Mouse (Mus musculus) ovary, postnatal 14 days (tissue): ENCODE results near the gene Pqbp1.
"Not testable (repeated sequence)": the region's sequence is repeated elsewhere in the genome, so short reads cannot be mapped to it uniquely, and the experiment has no call there.

Experiments used
- DNase-seq: peaks from one replicate; pipeline ENCODE4 v3.0.0; 2022; ENCODE audit warnings: low spot score

The Pqbp1 gene

DNA sequence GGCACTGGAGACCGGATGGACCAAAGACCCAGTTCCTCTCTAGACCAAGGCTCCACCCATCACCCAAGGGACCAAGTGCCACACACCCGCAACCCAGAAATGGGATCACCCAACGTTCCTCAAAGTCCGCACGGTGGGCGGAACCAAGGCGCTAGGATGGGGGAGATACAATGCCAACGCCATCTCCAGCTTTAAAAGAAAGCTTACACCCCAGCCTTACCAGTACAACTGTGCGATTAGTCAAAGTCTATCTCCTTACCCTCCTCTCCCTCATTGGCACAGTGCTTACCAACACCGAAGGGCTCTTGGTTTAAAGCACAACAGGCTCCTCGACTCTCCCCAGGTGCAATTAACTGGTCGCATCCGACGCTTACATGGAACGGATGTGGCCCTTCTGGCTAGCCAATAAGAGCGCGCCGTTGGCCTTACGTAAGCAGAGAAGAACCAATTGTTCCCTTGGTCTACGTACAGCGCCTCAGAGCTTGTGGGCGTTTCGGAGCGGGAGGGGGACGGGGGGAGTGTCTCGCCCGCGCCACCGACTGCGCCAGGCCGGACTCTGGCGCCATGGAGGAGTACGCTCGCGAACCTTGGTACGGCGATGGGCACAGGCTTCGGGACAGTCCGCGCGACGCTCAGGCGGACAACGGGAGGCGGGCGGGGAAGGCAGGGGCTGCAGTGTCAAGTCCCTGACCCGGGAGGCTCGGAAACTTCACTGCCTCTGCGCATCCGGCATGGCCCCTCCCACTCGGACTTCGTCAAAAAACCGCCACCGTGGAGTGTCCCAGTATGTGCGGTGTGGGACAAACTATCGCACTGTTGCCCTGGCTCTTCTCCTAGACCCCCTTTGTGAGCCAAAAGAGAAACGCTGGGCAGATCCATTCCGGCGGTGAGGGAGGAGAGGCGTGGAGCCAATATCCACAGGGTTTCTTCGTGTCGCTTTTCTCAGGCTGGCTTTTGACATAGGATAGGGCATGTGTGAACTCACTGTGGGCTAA lies at the start of gene Pqbp1, which contains the start of gene Timm17b:
Gene Pqbp1, minus strand, starts transcription at position 390 of the 995 bp plus-strand sequence.
Gene Timm17b, plus strand, starts transcription at position 478 of the 995 bp plus-strand sequence.
- peak; percentile 60 for DNase-seq

DNA sequence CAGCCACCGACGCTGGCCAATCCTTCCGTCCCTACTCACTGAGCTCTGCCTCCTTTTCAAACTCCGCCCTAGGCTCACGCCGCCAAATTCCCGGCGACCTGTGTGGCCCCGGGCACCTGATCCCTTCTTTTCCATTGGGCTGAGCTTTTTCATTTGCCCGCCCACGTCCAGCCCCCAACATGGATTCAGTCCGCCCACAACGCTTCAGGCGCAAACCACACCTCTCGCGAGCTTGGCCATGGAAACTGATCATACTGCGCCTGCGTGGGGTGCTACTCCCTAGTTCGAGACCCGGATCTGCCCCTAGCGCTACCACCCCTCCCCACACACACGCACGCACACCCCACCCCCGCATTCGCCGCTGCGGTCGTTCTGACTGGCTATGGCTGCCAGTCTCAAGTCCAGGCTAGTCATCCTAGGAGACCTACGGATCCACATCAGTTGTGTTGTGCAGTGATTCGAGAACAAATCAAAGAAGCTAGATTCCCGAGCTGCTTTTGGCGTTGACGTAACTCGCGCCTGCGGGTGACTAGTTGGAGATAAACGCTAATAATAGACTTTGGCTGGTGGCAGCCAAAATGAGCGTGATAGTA lies 48.9 kb upstream of the Pqbp1 start:
- peak; percentile 82 for DNase-seq

DNA sequence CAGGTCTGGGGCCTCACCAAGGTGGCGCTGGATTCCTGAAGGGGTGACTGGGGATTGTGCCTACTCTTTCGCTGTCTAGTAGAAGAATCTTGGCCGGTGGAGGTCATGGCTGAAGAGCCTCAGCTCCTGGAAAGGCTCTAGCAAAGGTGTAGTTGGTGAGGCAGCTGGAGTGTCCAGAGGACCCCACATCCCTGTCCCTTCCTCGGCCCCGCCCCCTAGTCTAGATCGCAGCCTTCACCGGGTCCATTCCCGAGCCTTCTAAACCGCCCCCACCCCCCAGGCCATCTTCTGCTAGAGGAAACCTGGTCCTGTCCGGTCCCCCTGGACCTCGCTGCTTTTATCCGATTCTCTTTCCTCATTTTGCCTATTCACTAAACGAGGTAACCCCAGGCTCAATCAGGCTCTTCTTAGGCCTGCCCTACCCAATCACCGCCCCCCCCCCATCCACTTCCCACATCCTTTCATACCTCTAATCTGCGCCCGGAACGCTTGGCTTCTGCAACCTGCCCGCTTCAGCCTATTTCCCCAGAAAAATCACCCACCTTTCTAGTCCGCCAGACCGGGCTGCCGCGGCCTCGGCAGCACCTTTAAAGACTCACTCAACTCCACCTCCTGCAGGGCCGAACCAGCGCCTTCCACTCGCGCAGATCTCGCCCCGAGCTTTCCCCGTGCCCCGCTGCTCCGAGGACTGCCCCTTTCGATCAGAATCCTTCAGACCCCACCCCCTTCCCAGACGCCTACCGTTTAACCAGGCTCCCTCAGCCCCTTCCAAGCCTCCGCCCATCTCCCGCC lies 48.2 kb upstream of the Pqbp1 start, which contains the start of gene Hdac6:
Gene Hdac6, minus strand, starts transcription at position 782 of the 792 bp plus-strand sequence.
- no peak for DNase-seq

DNA sequence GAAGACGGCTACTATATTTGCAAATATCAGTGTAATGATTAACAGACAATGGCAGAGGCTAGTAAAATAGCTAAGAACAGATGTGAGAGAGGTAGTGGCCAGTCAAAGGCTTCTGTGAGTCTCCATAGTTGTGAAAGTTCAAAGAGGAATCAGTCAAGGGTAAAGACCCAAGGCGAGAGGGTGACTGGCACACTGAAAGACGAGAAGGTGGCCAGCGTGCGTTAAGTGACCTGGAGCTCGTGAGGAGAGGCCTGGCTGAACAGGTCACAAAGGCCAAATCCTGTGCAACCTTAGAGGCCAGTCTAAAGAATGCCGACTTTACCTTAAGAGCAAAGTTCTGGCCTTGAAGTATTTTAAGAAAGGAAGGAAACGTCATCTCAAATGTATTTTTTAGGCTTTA lies 46.5 kb upstream of the Pqbp1 start:
- DNase-seq = no peak

DNA sequence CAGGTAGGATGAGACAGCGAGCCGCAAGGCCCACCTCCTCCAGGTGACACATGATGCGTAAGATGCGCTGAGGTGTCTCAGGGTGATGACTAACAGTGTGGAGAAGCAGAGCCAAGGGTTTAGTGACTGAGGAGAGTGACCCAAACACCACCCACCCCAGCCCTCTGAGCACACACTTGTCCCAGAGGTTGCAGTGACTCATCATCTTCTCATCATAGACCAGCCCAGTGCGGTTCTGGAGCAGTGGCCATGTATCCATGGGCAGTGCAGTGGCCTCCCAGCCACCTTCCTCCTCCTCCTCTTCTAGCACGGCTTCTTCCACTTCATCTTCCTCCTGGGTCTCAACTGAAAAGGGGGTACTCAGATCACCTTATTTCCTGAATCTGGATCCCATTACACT lies 38.6 kb upstream of the Pqbp1 start:
- DNase-seq = no peak

DNA sequence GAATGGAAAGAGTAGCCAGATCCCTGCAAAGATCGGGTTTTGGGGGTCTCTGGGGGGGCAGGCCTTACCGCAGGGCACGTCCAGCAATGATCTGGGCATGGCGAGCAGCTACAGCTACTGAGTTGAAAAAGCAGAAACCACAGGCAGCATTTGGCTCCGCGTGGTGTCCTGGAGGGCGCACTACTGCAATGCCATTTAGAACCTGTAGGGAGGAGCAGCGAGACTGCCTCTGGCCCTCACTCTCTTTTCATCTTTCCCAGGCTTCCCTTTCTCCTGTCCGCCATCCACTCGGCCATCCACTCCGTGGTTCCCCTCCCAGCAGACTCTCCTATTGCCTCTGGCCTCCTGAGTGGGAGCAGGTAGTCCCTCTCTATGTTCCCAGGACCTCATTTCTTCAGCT lies 37.8 kb upstream of the Pqbp1 start:
- no peak for DNase-seq

DNA sequence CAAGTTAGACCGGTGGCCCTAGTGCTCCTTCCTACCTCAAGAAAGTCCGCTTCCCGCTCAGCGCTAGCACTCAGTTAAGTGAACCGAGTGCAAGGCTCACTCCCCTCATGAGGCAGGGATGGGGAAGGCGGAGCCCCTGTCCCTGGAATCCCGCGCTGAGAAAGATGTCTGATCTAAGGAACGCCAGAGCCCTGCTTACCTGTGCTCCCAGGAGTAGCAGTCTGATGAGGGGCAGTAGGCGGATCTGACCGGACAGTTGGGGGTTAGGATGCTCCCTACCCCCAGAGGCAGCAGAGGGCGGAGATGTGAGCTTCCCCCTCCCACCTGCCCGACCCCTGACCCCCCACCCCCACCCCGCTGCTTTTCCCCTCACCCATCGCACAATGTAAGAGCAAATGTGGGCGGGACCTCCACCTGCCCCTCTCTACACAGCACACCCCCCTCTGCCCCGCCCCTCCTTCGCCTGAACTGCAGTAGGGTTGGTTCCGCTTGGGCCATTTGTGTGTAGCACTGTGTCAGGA lies 29.3 kb upstream of the Pqbp1 start, which contains the start of gene Eras:
Gene Eras, minus strand, starts transcription at position 338 of the 521 bp plus-strand sequence.
- DNase-seq = no peak

DNA sequence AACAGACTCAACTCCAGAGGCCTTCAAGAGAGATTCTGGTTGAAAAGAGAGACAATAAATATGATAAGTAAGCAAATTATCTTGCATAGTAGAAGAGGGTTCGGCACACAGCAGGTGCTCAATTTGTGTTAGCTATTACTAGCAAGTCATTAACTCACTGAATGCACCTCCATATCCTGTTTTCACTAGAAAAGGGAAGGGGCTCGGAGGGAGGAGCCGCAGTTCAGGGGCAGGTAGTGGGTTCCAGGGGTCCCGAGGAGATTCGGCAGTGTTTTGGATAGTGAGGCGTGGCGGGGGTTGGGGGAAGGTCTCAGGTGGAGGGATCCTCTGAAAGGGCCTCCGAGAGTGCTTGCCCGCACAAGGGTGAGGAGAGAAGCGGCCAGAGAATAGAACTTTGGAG lies 28.0 kb upstream of the Pqbp1 start:
- DNase-seq = no peak

DNA sequence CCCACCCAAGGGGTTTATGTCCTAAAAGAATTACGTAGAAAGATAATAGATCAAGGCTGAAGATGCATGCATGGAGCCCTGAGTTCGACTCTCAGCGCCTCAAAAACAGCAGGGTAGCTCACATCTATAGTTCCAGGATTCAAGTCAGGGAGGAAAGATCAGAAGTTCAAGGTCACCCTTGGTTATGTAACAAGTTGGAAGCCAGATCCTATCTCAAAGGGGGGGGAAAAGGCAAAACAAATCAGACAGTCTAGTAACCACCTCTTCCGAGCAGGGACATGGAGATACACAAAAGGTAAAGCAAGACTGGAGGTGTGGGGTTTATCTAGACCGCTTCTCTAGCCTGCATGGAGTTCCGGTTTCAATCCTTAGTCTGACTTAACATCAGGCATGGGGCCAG lies 27.2 kb upstream of the Pqbp1 start:
- DNase-seq = no peak

DNA sequence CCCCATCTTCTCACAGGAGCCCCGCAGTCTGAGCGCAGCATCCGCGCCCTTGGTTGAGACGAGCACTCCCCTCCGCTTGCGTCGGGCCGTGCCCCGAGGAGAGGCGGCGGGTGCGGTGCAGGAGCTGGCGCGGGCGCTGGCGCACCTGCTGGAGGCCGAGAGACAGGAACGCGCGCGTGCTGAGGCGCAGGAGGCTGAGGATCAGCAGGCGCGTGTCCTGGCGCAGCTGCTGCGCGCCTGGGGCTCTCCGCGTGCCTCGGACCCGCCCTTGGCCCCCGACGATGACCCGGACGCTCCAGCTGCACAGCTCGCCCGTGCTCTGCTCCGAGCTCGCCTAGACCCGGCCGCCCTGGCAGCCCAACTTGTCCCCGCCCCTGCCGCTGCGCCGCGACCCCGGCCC lies 23.0 kb upstream of the Pqbp1 start:
- DNase-seq = no peak

DNA sequence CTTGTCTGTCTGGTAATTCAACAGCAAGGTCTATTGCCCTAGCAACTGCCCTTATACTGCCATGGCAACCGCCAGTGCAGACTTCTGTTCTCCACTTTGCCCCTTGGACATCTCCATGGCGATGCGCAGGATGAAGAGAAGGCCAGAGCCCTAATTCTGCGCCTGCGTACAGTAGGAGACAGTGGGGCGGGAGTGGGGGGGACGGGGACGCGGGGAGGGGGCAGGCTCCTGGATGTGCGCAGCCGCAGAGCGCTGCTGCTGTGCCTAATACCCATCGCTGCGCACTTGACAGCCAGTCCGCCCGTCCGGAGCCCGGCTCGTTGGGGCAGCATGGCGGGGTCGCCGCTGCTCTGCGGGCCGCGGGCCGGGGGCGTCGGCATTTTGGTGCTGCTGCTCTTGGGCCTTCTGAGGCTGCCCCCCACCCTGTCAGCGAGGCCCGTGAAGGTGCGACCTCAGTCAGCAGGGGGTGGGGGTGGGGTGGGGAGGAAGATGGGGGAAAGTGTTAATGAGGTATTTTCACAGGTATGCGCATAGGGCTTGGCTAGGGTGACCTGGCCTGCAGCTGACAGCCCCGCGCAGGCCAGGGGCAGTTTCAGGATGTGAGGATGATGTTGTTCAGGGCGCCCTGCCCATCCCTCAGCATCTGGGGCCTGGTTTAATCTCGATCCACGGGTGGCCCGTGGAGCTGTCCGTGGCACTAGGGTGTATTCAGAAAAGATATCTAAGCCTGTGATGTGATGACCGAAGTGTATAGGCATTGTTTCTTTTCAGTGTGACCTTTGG lies 20.7 kb upstream of the Pqbp1 start, which contains the start of gene Pcsk1n:
Gene Pcsk1n, plus strand, starts transcription at position 222 of the 783 bp plus-strand sequence.
- DNase-seq = no peak

DNA sequence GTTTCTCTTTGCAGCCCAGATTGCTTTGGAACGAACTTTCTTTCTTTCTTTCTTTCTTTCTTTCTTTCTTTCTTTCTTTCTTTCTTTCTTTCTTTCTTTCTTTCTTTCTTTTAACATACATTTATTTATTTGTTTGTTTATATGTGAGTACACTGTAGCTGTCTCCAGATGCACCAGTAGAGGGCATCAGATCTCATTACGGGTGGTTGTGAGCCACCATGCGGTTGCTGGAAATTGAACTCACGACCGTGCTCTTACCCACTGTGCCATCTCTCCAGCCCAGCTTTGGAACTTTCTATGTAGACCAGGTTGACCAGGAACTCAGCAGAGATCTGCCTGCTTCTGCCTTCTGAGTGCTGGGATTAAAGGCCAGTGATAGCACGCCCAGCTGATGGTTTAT lies 18.9 kb upstream of the Pqbp1 start:
- DNase-seq = not testable (repeated sequence)

DNA sequence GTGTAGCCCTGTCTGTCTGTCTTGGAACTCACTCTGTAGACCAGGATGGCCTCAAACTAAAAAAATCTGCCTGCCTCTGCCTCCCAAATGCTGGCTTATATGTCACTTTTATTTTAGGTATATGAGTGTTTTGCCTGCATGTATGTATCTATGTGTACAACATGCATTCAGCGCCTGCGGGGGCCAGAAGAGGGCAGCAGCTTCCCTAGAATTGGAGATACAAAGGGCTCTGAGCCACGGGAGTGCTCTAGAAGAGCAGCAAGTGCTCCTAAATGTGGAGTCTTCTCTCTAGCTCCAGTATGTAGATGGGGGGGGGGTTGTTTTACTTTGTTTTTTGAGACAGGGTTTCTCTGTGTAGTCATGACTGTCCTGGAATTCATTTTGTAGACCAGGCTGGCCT lies 16.6 kb upstream of the Pqbp1 start:
- DNase-seq = not testable (repeated sequence)

DNA sequence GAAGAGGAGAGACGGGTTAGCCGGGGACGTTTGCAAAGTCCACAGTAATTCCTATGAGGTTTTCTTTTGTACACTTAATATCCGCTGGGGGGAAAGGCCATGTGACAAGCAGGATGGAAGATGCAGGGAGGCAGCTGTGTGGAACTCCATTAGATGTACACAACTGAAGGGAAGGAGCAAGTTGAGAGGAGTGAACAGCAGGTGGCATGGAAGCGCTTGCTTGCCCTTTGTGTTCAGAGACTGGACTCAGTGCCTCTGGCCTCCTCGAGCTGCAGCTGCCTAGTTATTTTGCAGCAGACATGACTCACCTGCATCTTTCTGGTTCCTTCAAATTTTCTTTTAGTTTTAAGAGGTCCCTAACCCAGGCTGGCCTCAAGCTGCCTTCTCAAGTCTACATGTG lies 11.4 kb upstream of the Pqbp1 start:
- no peak for DNase-seq

DNA sequence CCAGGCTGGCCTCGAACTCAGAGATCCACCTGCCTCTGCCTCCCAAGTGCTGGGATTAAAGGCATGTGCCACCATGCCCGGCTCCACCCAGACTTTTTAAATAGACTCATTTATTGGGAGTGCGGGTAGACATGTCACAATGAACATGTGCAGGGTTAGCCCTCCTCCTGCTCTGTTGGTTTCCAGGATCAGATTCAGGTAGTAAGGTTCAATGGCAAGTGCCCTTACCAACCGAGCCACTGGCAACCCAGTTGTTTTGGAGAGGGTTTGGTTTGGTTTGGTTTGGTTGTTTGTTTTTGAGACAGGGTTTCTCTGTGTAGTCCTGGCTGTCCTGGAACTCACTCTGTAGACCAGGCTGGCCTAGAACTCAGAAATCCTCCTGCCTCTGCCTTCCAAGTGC lies 10.2 kb upstream of the Pqbp1 start, which contains the start of gene Gm10490:
Gene Gm10490, plus strand, starts transcription at position 301 of the 400 bp plus-strand sequence.
- DNase-seq = not testable (repeated sequence)

DNA sequence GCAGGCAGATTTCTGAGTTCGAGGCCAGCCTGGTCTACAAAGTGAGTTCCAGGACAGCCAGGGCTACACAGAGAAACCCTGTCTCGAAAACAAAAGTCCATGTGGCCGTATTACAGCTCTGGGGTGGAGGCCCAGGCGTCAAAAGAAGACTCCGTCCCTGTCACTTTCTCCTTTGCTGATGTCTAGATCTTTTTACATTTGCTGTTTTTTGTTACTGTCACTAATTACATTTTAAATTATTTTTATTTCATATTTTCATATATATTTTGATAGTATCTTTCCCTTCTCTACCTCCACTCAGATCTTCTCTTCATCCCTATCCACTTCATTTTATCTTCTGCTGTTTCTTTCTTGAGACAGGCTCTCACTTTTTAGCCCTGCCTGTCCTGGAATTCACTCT lies 8.7 kb upstream of the Pqbp1 start, which contains the start of gene Gm10491:
Gene Gm10491, minus strand, starts transcription at position 101 of the 400 bp plus-strand sequence.
- no peak for DNase-seq

DNA sequence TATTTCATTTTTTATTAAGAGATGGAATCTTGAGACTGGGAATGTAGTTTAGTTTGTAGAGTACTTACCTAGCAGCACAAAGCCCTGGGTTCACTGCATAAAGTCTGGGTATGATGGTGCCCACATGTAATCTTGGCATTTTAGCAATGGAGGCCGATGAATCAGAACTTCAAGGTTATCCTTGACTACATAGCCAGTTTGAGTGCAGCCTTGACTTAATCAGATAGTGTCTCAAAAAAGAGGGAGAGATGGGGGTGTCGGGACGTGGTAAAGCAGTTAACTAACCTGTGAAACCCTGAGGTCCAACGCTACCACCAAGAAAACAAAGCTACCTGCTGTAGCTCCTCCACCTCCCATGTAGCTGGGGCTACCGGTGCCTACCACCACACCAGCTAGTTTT lies 5.4 kb upstream of the Pqbp1 start:
- DNase-seq = no peak

DNA sequence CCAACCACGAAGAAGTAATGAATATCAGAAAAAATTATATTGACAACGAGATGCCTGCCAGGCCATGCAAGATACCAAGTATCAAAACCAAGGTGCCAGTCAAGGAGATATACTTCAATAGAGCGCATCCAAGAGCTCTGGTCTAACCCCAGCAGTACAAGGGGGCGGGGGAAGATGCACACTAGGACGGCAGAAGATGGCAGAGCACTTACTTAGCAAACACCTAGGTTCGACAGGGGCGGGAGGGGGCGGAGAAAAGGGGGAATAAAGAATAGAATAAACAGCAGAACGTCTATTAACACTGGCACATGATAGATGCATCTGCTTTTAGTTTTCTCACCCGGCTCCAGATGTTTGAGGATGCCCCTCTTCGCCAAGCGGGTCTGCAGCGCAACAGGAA lies 858 bp downstream of the Pqbp1 start:
- DNase-seq = no peak

DNA sequence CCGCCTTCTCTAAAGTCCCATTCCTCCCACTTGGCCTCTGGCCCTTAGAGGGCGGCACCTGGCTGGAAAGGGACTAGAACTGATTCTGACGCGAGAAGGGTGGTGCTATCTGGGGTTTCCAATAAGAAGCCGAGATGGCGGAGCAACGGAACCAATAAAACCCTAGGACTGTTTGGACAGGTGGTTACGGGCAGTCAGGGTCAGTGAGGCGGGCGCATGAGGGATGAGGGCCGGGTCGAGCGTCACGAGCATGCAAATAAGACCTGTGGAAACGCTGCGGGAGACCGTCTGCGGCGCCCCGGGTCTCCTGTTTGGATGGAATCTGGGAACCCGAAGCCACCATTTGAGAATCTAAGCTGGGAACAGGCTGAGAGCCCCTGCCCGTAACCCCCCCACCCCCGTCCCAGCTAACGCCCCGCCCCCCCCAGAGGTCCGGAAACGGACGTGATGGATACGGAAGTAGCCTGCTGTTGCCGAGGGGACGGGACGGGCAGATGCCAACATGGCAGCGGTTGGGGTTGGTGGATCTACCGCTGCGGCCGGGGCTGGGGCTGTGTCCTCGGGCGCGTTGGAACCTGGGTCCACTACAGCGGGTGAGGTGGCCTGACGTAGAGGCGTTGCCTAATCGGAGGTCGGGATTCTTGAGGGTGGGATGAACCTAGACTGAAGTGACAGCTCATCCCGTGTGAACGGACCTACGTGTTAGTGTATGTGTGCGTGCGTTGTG lies 15.1 kb downstream of the Pqbp1 start, which contains the start of gene Slc35a2:
Gene Slc35a2, plus strand, starts transcription at position 188 of the 727 bp plus-strand sequence.
- peak; percentile 74 for DNase-seq

DNA sequence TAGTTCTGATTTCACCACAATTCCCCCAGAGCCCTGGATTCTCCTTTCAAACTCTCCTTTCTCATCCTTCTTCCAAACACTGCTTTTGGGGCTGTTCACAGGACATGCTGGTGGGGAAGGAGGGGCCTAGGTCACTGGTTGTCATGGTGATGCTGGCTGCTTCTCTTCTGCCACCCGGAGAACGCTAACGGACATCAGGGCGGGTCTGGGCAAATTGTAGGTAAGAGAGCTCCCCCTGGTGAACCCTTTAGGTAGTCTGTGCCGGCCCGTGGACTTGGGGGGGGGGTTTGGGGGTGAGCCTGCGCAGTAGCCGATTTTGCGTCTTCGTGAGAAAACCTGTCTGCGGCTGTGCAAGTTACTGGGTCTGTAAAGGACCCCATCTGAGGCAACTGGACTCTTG lies 19.2 kb downstream of the Pqbp1 start:
- DNase-seq = peak; percentile 13
